Mouse (Mus musculus) cerebellum, adult 11 months (tissue): ENCODE measurements around the gene Asb9.

Source experiments
- DNase-seq: peaks from one replicate; pipeline ENCODE4 v3.0.0; 2022

Asb9 gene

DNA sequence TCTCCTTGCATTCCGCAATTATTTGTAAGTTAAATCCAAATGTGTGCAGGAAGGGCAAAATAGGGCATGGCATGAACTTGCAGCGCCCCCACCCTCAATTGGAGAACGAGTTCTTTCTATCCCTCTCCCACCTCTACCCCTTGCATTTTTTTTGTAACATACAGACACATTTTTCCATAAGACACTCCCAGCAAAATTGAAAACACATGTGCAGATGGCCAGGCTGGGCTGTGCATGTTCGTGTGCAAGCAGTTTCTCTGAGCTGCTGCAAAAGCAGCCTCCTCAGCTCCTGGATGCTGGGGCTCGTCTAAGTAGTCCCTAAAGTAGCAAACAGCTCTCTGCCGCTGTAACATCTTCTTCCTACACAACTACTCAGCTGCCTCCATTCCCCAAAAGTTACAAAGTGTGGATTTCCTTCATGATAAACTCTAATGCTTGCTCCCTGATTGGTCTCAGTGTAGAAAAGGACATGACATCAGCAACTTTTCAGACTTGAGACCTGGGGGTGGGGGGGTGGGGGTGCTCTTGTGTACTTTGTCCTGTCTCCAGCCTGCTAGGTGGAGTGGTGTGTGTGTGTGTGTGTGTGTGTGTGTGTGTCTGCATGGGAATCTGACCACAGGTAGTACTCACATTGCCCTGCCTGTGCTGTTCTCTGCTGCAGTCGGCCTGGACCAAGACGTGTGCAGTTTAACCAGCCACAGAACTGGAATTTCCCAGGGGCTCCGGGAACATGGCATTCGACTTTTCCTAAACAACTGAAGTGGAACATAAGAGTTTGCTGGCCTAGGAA lies at the start of gene Asb9:
Gene Asb9, plus strand, starts transcription at position 619 of the 790 bp plus-strand sequence.
- no peak for DNase-seq

DNA sequence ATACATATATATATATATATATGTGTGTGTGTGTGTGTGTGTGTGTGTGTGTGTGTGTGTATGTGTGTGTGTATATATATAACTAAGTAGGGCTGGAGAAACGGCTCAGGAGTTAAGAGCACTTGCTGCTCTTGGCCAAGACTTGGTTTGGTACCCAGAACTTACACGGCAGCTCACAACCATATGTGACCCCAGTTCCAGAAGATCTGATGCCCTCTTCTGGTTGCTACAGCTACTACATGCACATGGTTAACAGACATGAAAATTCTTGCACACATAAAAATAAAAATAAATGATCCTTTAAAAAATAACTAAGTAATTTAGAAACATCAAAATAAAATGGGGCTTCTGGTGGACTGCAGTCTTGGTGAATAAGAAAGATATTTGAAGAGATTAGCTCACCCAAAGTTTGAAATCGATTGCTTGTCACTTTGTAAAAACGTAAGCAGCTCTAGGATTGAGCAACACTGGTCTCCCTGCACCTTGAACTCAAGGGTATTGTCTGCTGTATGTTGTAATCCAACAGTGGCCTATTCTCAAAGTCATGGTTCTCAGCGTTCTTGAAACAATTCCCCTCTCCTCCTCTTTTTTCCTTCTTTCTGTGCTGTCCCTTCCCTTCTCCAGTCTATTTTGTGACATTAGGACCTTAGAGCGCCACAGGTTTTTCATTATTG lies 46.8 kb upstream of the Asb9 start:
- no peak for DNase-seq

DNA sequence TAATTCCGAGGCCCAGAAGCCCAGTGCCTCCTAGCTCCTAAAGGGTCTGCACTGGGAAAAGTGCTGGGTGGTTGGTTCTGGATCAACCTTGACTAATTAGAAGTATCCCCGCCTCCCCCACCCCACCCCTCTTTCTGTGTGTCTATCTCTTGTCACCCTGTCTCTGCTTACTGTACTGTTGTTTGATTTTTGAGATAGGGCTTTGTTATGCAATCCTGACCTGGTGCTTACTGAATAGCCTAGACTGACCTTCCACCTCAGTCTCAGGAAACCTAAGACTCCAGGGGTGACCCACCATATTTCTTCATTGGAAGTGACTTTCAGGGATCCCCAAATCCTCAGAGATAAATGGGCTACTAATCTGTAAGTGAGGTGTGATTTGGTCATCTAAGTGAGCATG lies 3.9 kb upstream of the Asb9 start:
- DNase-seq: no peak

DNA sequence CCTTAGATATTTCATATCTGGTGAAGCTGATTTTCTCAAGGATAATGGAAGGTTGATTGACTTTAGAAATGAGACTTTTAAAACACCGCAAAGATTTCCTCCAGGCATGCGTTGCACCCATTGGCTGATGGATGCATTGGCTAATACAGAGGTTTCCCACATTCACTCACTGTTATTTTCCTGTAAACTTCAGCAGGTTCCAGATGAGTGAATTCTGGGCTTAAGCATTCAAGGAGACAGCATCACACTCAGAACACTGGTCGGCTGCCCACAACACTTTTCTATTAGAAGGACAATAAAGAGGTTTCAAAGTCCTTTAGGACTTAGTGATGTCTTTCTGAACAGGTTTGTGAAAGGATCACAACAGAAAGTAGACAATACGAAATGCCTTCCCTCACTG lies 941 bp downstream of the Asb9 start:
- no peak for DNase-seq

DNA sequence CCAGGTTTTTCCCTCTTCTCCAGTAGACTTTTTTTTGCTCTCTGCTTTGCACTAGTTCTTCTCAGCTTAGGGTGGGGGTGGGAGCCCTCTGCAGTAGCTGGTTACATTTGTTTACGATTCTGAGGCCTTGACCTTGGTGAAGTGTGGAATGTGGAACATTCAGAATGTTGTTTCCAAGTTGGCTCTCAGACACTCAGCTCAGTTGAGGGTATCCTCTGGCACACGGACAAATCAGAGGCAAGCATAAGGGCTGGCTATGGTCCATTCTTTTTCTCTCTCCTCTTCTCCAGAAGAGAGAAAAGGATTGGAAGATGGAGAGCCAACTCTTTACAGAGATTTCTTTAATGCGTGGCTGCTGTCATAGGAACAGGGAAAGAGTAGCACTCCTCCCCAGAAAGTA lies 2.6 kb downstream of the Asb9 start:
- no peak for DNase-seq

DNA sequence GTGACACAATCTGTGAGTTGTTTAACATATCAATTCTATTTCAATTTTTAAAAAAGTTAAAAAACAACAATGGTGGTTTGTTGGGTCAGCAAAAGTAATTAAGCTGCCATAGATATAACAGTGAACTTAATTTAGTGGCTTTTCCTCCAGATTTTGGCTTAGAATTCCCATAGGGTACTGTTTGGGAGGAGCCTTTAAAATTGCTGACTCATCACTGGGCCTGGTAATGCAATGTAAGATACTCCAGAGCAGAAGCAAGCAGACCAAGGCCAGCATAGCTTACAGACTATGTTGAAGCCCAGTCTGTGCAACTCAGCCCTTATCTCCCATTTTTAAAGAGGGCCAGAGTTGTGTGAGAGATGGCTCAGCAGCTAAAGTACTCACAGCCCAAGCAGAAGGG lies 16.0 kb downstream of the Asb9 start:
- no peak for DNase-seq

DNA sequence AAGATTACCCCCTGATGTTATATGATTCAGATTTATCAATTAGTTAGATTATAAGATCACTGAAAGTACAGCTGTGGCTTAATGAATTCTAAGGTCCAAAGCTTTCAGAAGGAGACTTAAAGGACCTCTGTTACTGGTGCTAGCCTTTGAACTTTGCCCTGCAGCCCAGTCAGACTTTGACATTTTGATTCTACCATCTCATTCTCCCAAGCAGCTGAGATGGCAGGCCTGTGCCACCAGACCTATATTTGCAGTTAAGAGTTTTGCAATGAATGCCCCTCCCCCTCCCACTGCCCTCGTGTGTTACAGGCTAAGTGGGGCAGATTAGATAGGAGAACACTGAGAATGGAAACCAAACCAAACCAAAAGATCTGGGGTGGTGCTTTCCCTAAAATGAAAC lies 20.4 kb downstream of the Asb9 start:
- DNase-seq: no peak

DNA sequence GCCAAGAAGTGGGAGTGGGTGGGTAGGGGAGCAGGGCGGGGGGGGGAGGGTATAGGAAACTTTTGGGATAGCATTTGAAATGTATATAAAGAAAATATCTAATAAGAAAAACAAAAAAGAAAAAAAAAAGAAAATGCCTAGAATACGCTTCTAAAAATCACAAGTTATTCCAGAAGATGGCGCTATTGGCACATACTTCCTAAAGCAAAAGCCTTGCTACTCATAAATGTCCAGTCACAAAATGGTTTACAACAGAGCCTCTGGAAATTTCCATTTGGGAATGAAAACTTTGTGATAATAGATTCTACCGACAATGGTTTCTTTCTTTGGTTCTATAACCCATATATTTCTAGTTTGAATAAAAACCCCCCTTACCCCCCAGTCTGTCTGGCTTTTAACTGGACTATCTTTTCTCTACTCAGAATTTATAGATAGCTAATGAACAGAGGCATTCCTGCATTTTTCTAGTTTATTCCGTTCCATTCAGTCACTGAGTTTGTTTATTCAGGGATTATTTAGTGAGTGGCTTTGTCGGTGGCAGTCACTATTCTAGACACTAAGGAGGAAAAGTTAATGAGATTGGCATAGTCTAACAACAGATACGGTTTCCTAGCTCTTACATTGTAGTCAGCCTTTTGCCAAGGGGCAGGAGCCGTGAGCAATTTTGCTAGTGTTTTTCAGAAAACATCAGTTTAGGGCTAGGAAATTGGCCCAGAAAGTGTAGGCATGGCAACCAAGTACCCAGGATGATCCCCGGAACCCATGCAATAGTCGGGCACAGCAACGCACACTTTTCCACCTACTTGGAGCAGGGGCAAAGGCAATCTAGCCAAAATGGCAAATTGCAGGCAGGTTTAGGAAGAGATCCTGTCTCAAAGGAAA lies 35.5 kb downstream of the Asb9 start:
- DNase-seq: no peak

DNA sequence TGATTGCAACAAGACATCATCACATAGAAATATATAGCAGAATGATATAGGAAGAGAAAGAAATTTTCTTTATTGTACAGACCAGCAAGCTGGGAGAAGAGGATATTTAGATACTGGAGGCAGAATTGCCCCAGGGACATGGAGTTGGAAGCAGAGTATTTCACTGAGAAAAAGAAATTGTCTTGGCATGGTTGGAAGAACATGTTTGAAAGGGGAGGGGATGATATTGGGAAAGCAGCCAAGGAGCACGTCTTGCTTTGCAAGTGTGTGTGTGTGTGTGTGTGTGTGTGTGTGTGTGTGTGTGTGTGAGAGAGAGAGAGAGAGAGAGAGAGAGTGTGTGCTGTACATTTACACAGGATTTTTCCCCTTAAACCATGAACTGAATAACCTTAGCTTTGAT lies 64.1 kb downstream of the Asb9 start:
- DNase-seq: no peak

DNA sequence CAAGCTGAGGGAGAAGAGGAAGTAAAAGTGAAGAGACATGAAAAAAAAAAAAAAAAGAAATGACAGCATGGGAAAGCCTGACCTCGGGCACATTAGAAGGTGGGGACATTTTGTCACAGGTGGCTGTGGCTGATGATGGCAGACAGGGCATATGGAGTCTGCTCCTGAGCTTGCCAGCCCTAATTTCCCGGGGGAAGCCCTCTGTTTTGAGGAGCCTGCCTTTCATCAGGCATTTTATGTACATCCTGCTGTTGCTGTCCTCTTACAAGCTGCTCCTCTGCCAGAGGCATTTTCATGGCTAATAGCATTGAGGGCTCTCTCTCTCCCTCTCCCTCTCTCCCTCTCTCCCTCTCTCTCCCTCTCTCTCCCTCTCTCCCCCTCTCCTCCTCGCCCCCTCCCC lies 70.8 kb downstream of the Asb9 start:
- DNase-seq: no peak
